Mouse (Mus musculus) kidney, adult 2 months (tissue): ENCODE data around the gene Abca3.

ENCODE experiments used
- CTCF ChIP-seq: fragments of 200-500 bp; conservative IDR thresholded peaks from 2 replicates; pipeline ENCODE4 v1.5.1; 2011; ENCODE audit warnings: low read depth, mild to moderate bottlenecking, control low read depth, low read length, moderate library complexity, mixed read lengths; ENCODE audit not compliant: insufficient read depth, insufficient read length
- POLR2A ChIP-seq: fragments of 200-500 bp; IDR thresholded peaks from one replicate; pipeline ENCODE4 v1.6.1; 2011; ENCODE audit warnings: low read depth, low read length, control low read depth

GRCm38 (mm10) chr17:24364461-24364860 lies 12.7 kb downstream of the Abca3 start:
- no peak for TF ChIP-seq CTCF
- TF ChIP-seq POLR2A = no peak
